Mouse (Mus musculus) cerebellum, postnatal 36 days (tissue): ENCODE measurements at regions not wholly inside any gene's neighbourhood (a gene's known extent, or its start where the extent isn't known, plus 50 kb on each side); places are given as distances from the start of the nearest gene placed in this dataset.
"Not testable (repeated sequence)": the region's sequence is repeated elsewhere in the genome, so short reads cannot be mapped to it uniquely, and the experiment has no call there.

Source experiments
- DNase-seq, 2 experiments: peaks; one replicate each; pipeline ENCODE4 v3.0.0; 2021 to 2022; ENCODE audit warnings: mixed read lengths in 2 of 2

GRCm38 (mm10) chr8:126081279-126081678 lies 86.3 kb downstream of the Kcnk1 start:
- peak; percentile 29 to 46 for DNase-seq

- DNase-seq: no peak
Measured at GRCm38 (mm10) chr8:126082827-126083226, 87.9 kb downstream of the Kcnk1 start.

DNA sequence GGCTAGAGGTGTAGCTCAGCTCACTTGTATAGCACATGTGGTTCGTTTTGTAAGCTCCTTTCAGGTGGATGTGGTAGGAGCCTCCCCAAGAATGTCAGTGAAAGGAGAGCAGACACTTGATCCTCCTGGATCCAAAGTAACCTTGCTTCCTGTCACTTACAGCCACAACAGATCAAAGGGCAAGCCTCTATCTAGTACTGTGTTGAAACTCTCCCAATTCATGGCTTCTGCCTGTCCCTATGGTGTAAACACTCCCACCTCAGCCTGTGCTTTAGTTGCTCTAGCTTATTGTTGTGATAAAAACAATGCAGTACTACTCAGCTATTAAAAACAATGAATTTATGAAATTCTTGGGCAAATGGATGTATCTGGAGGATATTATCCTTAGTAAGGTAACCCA lies 95.8 kb downstream of the Kcnk1 start:
- DNase-seq: no peak

DNA sequence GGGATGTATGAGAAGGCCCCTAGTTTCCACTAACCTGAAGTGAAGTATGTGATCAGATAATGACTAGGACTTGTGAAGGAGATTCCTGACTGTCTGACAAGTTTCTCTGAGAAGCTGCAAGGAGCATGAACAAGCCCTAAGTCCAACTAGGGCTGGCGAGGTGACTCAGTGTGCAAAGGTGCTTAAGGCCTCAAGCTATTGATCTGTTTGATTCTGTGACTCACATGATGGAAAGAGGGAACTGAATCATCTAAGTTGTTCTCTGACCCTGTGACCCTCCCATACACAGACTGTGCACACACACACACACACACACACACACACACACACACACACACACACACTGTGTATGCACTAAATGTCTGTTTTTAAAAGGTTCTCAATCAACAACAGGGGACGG lies 99.0 kb downstream of the Kcnk1 start:
- no peak for DNase-seq

DNA sequence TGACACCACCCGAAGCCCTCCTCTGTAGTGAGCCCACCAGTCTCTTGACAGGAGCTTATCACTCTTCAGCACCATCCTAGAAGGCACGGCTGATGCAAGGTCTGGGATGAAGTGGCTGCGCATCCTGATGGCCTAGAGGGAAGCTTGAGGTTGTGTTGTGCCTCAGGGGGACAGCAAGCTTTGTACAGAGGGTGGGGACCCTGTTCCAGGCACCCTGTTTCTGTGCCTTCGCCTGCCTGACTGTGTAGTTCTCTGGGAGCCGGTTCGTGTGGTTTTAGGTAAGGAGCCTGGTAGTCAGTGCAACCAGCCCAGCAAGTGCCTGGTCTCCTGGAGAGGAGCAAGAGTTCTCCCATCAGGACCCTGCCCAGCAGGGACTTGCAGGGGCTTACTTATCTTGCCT lies 101.1 kb downstream of the Kcnk1 start:
- no peak for DNase-seq

DNA sequence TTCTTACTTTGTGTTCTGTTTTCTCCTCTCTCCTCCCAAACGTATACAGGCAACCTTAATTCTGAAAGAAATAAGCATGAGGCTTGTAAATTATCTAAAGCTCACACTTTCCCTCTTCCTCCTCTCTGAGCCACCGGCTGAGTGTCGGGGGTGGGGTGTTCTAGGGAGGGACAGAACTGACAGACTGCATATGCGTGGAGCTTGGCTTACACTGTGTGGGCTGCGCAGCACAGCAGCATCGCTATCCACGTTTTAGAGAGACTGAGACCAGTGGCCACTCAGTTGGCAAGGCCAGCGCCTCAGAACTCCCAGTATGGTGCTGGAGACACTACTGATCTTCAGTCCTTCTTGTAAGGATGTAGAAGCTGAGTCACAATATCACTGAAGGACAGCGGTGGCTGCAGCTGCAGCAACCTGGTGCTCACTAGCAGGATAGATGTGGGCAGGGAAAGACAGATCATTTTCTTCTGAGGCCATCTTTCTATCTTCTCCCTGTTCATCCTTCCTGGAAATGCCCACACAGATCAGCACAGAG lies 101.7 kb downstream of the Kcnk1 start:
- no peak for DNase-seq

DNA sequence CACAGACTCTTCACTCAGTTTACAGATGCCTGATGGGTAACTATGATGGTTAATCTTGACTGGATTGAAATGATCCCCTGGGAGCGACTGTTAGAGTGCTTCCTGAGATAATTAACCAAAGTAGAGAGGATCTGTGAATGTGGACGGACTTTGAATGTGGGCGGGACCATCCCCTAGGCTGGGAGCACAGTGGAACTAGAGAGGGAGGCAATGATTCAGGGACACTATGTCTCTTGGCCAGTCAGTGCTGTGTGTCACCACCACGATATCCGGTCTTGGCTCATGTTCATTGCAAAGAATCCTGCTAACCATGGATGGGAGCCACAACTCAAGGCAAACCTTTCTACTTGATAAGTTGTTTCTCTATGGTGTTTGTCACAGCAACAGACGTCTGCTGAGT lies 103.9 kb downstream of the Kcnk1 start:
- DNase-seq: no peak

DNA sequence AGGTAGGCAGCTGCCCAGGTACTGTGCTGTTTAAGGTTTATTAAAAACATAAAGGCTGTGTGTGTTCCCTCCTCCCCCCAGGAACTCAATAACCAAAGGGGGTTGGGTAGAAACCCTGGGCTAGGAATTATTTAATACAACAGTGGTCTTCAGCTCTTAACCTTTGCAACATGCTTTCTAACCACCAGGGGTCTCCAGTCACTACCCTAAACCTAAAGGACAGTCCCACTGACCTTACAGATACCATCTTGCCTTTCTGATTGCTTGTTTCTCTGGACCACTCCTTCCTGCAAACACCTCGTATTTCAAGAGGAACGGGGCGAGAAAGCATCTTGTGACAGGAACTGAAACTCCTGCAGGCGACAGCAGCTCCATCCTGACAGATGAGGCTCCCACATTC lies 104.9 kb downstream of the Kcnk1 start:
- DNase-seq: no peak

GRCm38 (mm10) chr8:126105043-126105442 lies 110.1 kb downstream of the Kcnk1 start:
- DNase-seq: no peak

DNA sequence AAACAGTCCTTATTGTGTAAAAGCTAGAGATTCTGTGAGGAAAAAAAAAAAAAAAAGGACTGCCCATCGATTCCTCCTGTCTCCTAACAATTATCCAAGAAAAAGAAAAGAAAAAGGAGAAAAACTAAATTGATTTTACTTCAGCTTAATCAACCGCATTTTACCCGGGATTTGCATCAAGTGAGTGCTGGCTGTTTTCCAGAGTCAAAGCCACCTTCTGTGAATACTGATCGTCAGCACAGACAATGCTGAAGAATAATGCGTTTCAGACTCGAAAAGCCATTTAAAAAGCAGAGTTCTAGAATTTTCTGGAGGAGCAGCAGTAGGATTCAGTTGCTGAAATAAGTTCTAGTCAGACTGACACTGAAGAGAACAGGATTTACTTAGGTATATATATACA lies 131.1 kb downstream of the Kcnk1 start:
- no peak for DNase-seq

- DNase-seq: no peak
Measured at GRCm38 (mm10) chr8:126132076-126132475, 137.1 kb downstream of the Kcnk1 start.

- DNase-seq: not testable (repeated sequence)
Measured at GRCm38 (mm10) chr8:126132918-126133317, 137.9 kb downstream of the Kcnk1 start.

- DNase-seq: no peak
Measured at GRCm38 (mm10) chr8:126135100-126135499, 140.1 kb downstream of the Kcnk1 start.

DNA sequence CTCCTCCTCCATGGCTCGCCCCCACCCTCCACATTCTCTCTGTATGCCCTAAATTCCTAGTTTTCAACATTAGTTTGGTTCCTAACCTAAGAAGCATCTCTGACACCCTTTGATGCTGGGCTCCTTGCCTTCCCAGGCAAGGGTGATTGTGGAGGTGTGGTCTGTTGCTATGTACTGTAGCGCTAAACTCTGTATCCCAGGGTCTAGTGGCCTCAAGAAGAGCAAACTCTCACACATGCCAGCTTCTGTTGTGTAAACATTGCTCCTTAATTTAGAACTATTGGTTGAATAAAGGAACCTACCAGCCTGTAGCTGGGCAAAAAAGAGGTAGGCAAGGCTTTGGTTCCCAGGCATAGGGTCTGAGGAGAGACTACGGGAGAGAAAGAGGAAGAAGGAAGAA lies 140.6 kb downstream of the Kcnk1 start:
- no peak for DNase-seq

GRCm38 (mm10) chr8:126136946-126137345 lies 142.0 kb downstream of the Kcnk1 start:
- DNase-seq: peak; percentile 81 to 86

GRCm38 (mm10) chr8:126137452-126137851 lies 142.5 kb downstream of the Kcnk1 start:
- DNase-seq: peak in 1 of 2 experiments; percentile 23

- peak; percentile 66 to 71 for DNase-seq
Measured at GRCm38 (mm10) chr8:126138645-126139545, 143.9 kb downstream of the Kcnk1 start.

DNA sequence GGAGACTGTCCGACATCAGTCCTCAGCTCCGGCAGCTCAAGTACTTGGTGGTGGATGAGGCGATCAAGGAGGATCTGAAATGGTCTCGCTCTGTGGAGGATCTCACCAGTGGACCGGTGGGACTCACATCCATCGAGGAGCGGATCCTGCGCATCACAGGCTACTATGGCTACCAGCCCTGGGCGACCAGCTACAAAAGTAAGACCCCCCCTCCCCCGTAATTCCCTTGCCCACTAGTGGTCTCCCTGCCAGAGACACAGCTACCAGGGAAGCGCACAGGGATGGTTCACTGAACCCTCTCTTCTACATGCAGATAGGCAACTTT lies 144.5 kb downstream of the Kcnk1 start:
- DNase-seq: no peak

DNA sequence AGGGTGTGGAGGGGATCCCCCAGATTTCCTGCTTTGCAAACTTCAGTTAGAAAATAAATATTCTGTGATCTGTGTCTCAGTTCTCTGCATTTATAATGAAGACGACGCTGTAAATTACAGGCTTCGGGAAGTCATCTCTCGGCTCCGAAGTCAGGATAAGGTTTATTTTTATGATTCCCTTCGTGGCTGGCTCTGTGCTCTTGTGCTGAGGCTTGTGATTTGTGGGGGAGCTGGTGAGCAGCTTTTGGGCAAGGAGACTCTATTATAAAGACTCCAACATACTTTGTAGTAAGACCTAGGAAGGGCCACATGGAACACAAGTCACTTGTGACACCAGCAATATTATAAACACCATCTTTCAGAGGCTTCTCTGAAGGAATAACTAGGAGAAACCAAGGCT lies 146.0 kb downstream of the Kcnk1 start:
- peak in 1 of 2 experiments; percentile 30 for DNase-seq

DNA sequence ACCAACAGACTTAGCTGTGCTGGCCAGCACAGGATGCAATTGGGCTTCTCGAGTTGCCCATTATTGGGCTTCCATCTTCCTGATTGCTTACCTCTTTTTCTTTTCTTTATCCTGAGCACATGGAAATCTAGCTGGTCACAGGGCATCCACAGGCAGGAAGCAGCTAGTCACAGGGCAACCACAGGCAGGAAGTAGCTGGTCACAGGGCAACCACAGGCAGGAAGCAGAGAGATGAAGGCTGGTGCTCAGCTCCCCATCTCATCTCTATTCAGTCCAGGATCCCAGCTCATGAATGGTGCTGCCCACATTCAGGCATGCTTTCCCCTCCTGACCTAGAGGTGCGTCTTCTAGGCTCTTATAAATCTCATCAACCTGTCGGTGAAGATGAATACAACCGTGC lies 146.8 kb upstream of the Slc35f3 start:
- no peak for DNase-seq

GRCm38 (mm10) chr8:126153955-126154354 lies 144.4 kb upstream of the Slc35f3 start:
- no peak for DNase-seq

DNA sequence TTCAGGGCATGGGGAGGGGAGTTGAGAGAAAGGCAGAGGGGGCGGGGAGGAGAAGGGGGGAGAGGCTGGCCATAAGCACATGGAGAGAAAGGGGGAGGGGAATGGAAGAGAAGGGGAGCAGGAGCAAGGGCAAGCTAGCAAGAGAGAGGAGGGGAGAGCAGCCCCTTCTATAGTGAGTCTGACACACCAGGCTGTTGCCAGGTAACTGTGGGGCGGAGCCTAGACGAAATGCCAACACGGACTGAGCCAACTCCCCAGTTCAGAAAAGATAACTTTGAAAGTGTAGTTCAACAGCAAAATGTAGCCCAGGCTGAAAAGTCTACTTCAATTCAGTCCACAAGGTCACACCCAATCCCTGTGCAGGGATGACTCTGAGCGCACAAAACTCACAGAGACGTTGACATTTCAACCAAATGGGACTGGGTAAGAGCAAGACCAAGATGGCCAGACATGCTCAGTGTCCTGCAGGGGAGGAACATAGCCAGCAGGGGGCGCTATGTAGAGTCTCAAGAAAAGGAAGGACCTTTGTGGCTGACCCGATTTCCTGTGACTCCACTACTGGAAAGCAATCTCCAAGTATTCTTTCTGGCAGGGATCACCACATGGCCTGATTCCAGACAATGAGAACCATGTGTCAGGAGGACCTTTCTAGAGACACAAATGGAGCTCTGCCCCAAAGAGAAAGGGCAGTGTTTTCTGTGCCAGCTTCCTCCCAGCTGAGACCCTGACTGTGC lies 140.7 kb upstream of the Slc35f3 start:
- DNase-seq: peak; percentile 70 to 80

- DNase-seq: no peak
Measured at GRCm38 (mm10) chr8:126159485-126159884, 138.9 kb upstream of the Slc35f3 start.
